Mouse (Mus musculus): Measurements from ENCODE around the gene Secisbp2l. TPM values are rescaled to one million over a fixed set of nuclear protein-coding genes. Genes with fewer than 3 reads are reported as not detected.

Gene Secisbp2l
- 64.5 TPM for polyA plus RNA-seq (2014; fragmentation: Illumina TruSeq; extraction: RNeasy Lipid Tissue Mini Kit (QIAGEN cat#74804); ENCODE audit: low read depth, low replicate concordance)

GRCm38 (mm10) chr2:125782719-125783109 is at the start of gene Secisbp2l:
Gene Secisbp2l (minus strand): TSS chr2:125782870.

GRCm38 (mm10) chr2:125724086-125724430 is 58.6 kb downstream of the Secisbp2l start, which contains the start of gene Shc4:
Gene Shc4 (minus strand): TSS chr2:125724148.

Other genes with a start within 250 kb of the Secisbp2l start
- 0.73 TPM for gene Cep152, start 157.8 kb downstream of the Secisbp2l start, polyA plus RNA-seq (2014; fragmentation: Illumina TruSeq; extraction: RNeasy Lipid Tissue Mini Kit (QIAGEN cat#74804); ENCODE audit: low read depth, low replicate concordance)
- gene Eid1, start 109.8 kb downstream of the Secisbp2l start, polyA plus RNA-seq (2014; fragmentation: Illumina TruSeq; extraction: RNeasy Lipid Tissue Mini Kit (QIAGEN cat#74804); ENCODE audit: low read depth, low replicate concordance), result 199 TPM
- 0.65 TPM for gene Shc4, start 58.7 kb downstream of the Secisbp2l start, polyA plus RNA-seq (2014; fragmentation: Illumina TruSeq; extraction: RNeasy Lipid Tissue Mini Kit (QIAGEN cat#74804); ENCODE audit: low read depth, low replicate concordance)
- gene Galk2, start 76.2 kb upstream of the Secisbp2l start, polyA plus RNA-seq (2014; fragmentation: Illumina TruSeq; extraction: RNeasy Lipid Tissue Mini Kit (QIAGEN cat#74804); ENCODE audit: low read depth, low replicate concordance), result 160 TPM
- 450 TPM for gene Cops2, start 76.3 kb upstream of the Secisbp2l start, polyA plus RNA-seq (2014; fragmentation: Illumina TruSeq; extraction: RNeasy Lipid Tissue Mini Kit (QIAGEN cat#74804); ENCODE audit: low read depth, low replicate concordance)

Data from kidney, adult 10 weeks (tissue).